Mouse (Mus musculus): ENCODE measurements at regions not wholly inside any gene's neighbourhood (a gene's known extent, or its start where the extent isn't known, plus 50 kb on each side); places are given as distances from the start of the nearest gene placed in this dataset. TPM values are rescaled to one million over a fixed set of nuclear protein-coding genes. Genes with fewer than 3 reads are reported as not detected.
A peak's percentile ranks its signal among the peaks of the same experiment; 100 is the strongest.
"Not testable (repeated sequence)": the region's sequence is repeated elsewhere in the genome, so short reads cannot be mapped to it uniquely, and the experiment has no call there.

GRCm38 (mm10) chr13:61957197-61957596, 172.5 kb upstream of the Zfp808 start:
- not testable (repeated sequence) for DNase-seq (ENCODE audit: low spot score in 2 of 2)

- not testable (repeated sequence) for DNase-seq (ENCODE audit: low spot score in 2 of 2)
These were observed 150.8 kb upstream of the Zfp808 start for GRCm38 (mm10) chr13:61978856-61979255.

GRCm38 (mm10) chr13:61996519-61996918, 133.2 kb upstream of the Zfp808 start:
- not testable (repeated sequence) for DNase-seq (ENCODE audit: low spot score in 2 of 2)

GRCm38 (mm10) chr13:61998803-61999202, 130.9 kb upstream of the Zfp808 start:
- not testable (repeated sequence) for DNase-seq (ENCODE audit: low spot score in 2 of 2)

GRCm38 (mm10) chr13:62007321-62007720, 122.4 kb upstream of the Zfp808 start:
- peak in 1 of 2 experiments; percentile 4 for DNase-seq (ENCODE audit: low spot score in 2 of 2)

GRCm38 (mm10) chr13:62015424-62016167, 114.1 kb upstream of the Zfp808 start:
- DNase-seq (ENCODE audit: low spot score in 2 of 2): peak in 1 of 2 experiments; percentile 4

GRCm38 (mm10) chr13:62016168-62016502, 113.6 kb upstream of the Zfp808 start:
- DNase-seq (ENCODE audit: low spot score in 2 of 2): not testable (repeated sequence)

GRCm38 (mm10) chr13:62037646-62038045, 92.0 kb upstream of the Zfp808 start:
- not testable (repeated sequence) for DNase-seq (ENCODE audit: low spot score in 2 of 2)

GRCm38 (mm10) chr13:62077951-62078671, 51.6 kb upstream of the Zfp808 start:
- DNase-seq (ENCODE audit: low spot score in 2 of 2): not testable (repeated sequence)

- DNase-seq (ENCODE audit: low spot score in 2 of 2): not testable (repeated sequence)
These were observed 50.8 kb upstream of the Zfp808 start for GRCm38 (mm10) chr13:62078893-62079292.

Small RNA genes in the stretch of these regions (microRNA-seq; reads per million reads assigned to microRNA genes)
- not detected for gene Gm25649
